Mouse (Mus musculus): ENCODE results near the gene Rbbp4. TPM values are rescaled to one million over a fixed set of nuclear protein-coding genes. Genes with fewer than 3 reads are reported as not detected.
A peak's percentile ranks its signal among the peaks of the same experiment; 100 is the strongest.
"Not testable (repeated sequence)": the region's sequence is repeated elsewhere in the genome, so short reads cannot be mapped to it uniquely, and the experiment has no call there.

Rbbp4 gene
- polyA plus RNA-seq, 1 experiment from 2014 or later, result 483 TPM

- Histone ChIP-seq H3K4me2 (ENCODE audit: low read depth) (no peak overlapping the region), H3K27ac (ENCODE audit: low read depth, low read length) (no peak overlapping the region), H3K4me1 (ENCODE audit: control insufficient read depth, insufficient read depth, low read length) (no peaks in the 10 kb centered on the region), H3K27me3 (ENCODE audit: control insufficient read depth, insufficient read depth, low read length) (no peaks in the 10 kb centered on the region), H3K9me3 (ENCODE audit: control insufficient read depth, low read length) (no peaks in the 10 kb centered on the region), H3K9ac (ENCODE audit: low read length) (no peak overlapping the region), H3K4me3 (ENCODE audit: low read depth, low read length) (no peak overlapping the region), H3K36me3 (ENCODE audit: control insufficient read depth, insufficient read depth, low read length) (no peaks in the 10 kb centered on the region)
- no peak for ATAC-seq (ENCODE audit: insufficient read depth, low FRiP score, low TSS enrichment)
- DNase-seq (ENCODE audit: low spot score), result no peak
- 90% methylated on average over 9 of the region's 9 CpGs for WGBS
Observed at GRCm38 (mm10) chr4:129363463-129363862, 28.3 kb upstream of the Rbbp4 start.

GRCm38 (mm10) chr4:129362771-129363170 lies 27.6 kb upstream of the Rbbp4 start:
- Histone ChIP-seq H3K4me1 (ENCODE audit: control insufficient read depth, insufficient read depth, low read length) (no peaks in the 10 kb centered on the region), H3K27ac (ENCODE audit: low read depth, low read length) (no peak overlapping the region), H3K4me2 (ENCODE audit: low read depth) (no peak overlapping the region), H3K9me3 (ENCODE audit: control insufficient read depth, low read length) (no peaks in the 10 kb centered on the region), H3K4me3 (ENCODE audit: low read depth, low read length) (no peak overlapping the region), H3K36me3 (ENCODE audit: control insufficient read depth, insufficient read depth, low read length) (no peaks in the 10 kb centered on the region), H3K9ac (ENCODE audit: low read length) (no peak overlapping the region), H3K27me3 (ENCODE audit: control insufficient read depth, insufficient read depth, low read length) (no peaks in the 10 kb centered on the region)
- no peak for DNase-seq (ENCODE audit: low spot score)
- no peak for ATAC-seq (ENCODE audit: insufficient read depth, low FRiP score, low TSS enrichment)
- WGBS, result 85% methylated on average over 5 of the region's 5 CpGs

- not testable (repeated sequence) for H3K9ac ChIP-seq (ENCODE audit: low read length); DNase-seq (ENCODE audit: low spot score); H3K4me3 ChIP-seq (ENCODE audit: low read depth, low read length); H3K4me1 ChIP-seq (ENCODE audit: control insufficient read depth, insufficient read depth, low read length); H3K4me2 ChIP-seq (ENCODE audit: low read depth); H3K36me3 ChIP-seq (ENCODE audit: control insufficient read depth, insufficient read depth, low read length); H3K9me3 ChIP-seq (ENCODE audit: control insufficient read depth, low read length); ATAC-seq (ENCODE audit: insufficient read depth, low FRiP score, low TSS enrichment); H3K27ac ChIP-seq (ENCODE audit: low read depth, low read length); H3K27me3 ChIP-seq (ENCODE audit: control insufficient read depth, insufficient read depth, low read length)
- WGBS, result 88% methylated on average over 3 of the region's 3 CpGs
Observed at GRCm38 (mm10) chr4:129362238-129362637, 27.1 kb upstream of the Rbbp4 start.

GRCm38 (mm10) chr4:129357613-129358163 lies 22.5 kb upstream of the Rbbp4 start:
- ATAC-seq (ENCODE audit: insufficient read depth, low FRiP score, low TSS enrichment) (no peak), DNase-seq (ENCODE audit: low spot score) (no peak)
- Histone ChIP-seq H3K4me2 (ENCODE audit: low read depth) (no peak overlapping the region), H3K36me3 (ENCODE audit: control insufficient read depth, insufficient read depth, low read length) (peaks cover 2% of the 10 kb centered on the region; the same call in 1 of the 2 replicates), H3K9ac (ENCODE audit: low read length) (no peak overlapping the region), H3K4me1 (ENCODE audit: control insufficient read depth, insufficient read depth, low read length) (no peaks in the 10 kb centered on the region), H3K9me3 (ENCODE audit: control insufficient read depth, low read length) (no peaks in the 10 kb centered on the region), H3K27me3 (ENCODE audit: control insufficient read depth, insufficient read depth, low read length) (no peaks in the 10 kb centered on the region), H3K27ac (ENCODE audit: low read depth, low read length) (no peak overlapping the region), H3K4me3 (ENCODE audit: low read depth, low read length) (no peak overlapping the region)
- WGBS, result 84% methylated on average over 15 of the region's 15 CpGs

- ATAC-seq (ENCODE audit: insufficient read depth, low FRiP score, low TSS enrichment) (no peak), DNase-seq (ENCODE audit: low spot score) (no peak)
- H3K27me3 ChIP-seq (ENCODE audit: control insufficient read depth, insufficient read depth, low read length), result no peaks in the 10 kb centered on the region
- H3K4me2 ChIP-seq (ENCODE audit: low read depth), result no peak overlapping the region
- H3K27ac ChIP-seq (ENCODE audit: low read depth, low read length), result no peak overlapping the region
- peaks cover 2% of the 10 kb centered on the region; the same call in 1 of the 2 replicates for H3K36me3 ChIP-seq (ENCODE audit: control insufficient read depth, insufficient read depth, low read length)
- no peaks in the 10 kb centered on the region for H3K4me1 ChIP-seq (ENCODE audit: control insufficient read depth, insufficient read depth, low read length)
- no peaks in the 10 kb centered on the region for H3K9me3 ChIP-seq (ENCODE audit: control insufficient read depth, low read length)
- H3K4me3 ChIP-seq (ENCODE audit: low read depth, low read length), result no peak overlapping the region
- no peak overlapping the region for H3K9ac ChIP-seq (ENCODE audit: low read length)
- WGBS, result 88% methylated on average over 15 of the region's 15 CpGs
Observed at GRCm38 (mm10) chr4:129354236-129354635, 19.1 kb upstream of the Rbbp4 start.

GRCm38 (mm10) chr4:129353176-129353575 lies 18.0 kb upstream of the Rbbp4 start:
- H3K27me3 ChIP-seq (ENCODE audit: control insufficient read depth, insufficient read depth, low read length), result no peaks in the 10 kb centered on the region
- no peak for ATAC-seq (ENCODE audit: insufficient read depth, low FRiP score, low TSS enrichment)
- H3K4me3 ChIP-seq (ENCODE audit: low read depth, low read length), result no peak overlapping the region
- no peaks in the 10 kb centered on the region for H3K4me1 ChIP-seq (ENCODE audit: control insufficient read depth, insufficient read depth, low read length)
- DNase-seq (ENCODE audit: low spot score), result no peak
- no peak overlapping the region for H3K27ac ChIP-seq (ENCODE audit: low read depth, low read length)
- H3K4me2 ChIP-seq (ENCODE audit: low read depth), result no peak overlapping the region
- 89% methylated on average over 12 of the region's 12 CpGs for WGBS
- peaks cover 2% of the 10 kb centered on the region; the same call in 1 of the 2 replicates for H3K36me3 ChIP-seq (ENCODE audit: control insufficient read depth, insufficient read depth, low read length)
- H3K9me3 ChIP-seq (ENCODE audit: control insufficient read depth, low read length), result no peaks in the 10 kb centered on the region
- H3K9ac ChIP-seq (ENCODE audit: low read length), result no peak overlapping the region

- peaks cover 2% of the 10 kb centered on the region for H3K36me3 ChIP-seq (ENCODE audit: control insufficient read depth, insufficient read depth, low read length)
- WGBS, result 77% methylated on average over 6 of the region's 6 CpGs
Observed at GRCm38 (mm10) chr4:129351111-129351510, 15.9 kb upstream of the Rbbp4 start.

GRCm38 (mm10) chr4:129350644-129351043 lies 15.5 kb upstream of the Rbbp4 start:
- 18% methylated on average over 1 of the region's 1 CpGs for WGBS
- Histone ChIP-seq H3K9me3 (ENCODE audit: control insufficient read depth, low read length) (no peaks in the 10 kb centered on the region), H3K36me3 (ENCODE audit: control insufficient read depth, insufficient read depth, low read length) (peaks cover 2% of the 10 kb centered on the region; the same call in 1 of the 2 replicates), H3K4me1 (ENCODE audit: control insufficient read depth, insufficient read depth, low read length) (no peaks in the 10 kb centered on the region), H3K27ac (ENCODE audit: low read depth, low read length) (no peak overlapping the region), H3K9ac (ENCODE audit: low read length) (no peak overlapping the region), H3K27me3 (ENCODE audit: control insufficient read depth, insufficient read depth, low read length) (no peaks in the 10 kb centered on the region), H3K4me2 (ENCODE audit: low read depth) (no peak overlapping the region), H3K4me3 (ENCODE audit: low read depth, low read length) (no peak overlapping the region)
- DNase-seq (ENCODE audit: low spot score) (peak; percentile 82), ATAC-seq (ENCODE audit: insufficient read depth, low FRiP score, low TSS enrichment) (peak; percentile 38; the same call in 1 of the 2 replicates)

More at GRCm38 (mm10) chr4:129351111-129351510, 15.9 kb upstream of the Rbbp4 start:
- Histone ChIP-seq H3K27ac (ENCODE audit: low read depth, low read length) (no peak overlapping the region), H3K4me1 (ENCODE audit: control insufficient read depth, insufficient read depth, low read length) (no peaks in the 10 kb centered on the region), H3K9me3 (ENCODE audit: control insufficient read depth, low read length) (no peaks in the 10 kb centered on the region), H3K9ac (ENCODE audit: low read length) (no peak overlapping the region), H3K4me2 (ENCODE audit: low read depth) (no peak overlapping the region), H3K4me3 (ENCODE audit: low read depth, low read length) (no peak overlapping the region), H3K27me3 (ENCODE audit: control insufficient read depth, insufficient read depth, low read length) (no peaks in the 10 kb centered on the region)
- no peak for ATAC-seq (ENCODE audit: insufficient read depth, low FRiP score, low TSS enrichment)
- DNase-seq (ENCODE audit: low spot score), result no peak

GRCm38 (mm10) chr4:129346481-129347154 lies 11.4 kb upstream of the Rbbp4 start:
- no peaks in the 10 kb centered on the region for H3K27me3 ChIP-seq (ENCODE audit: control insufficient read depth, insufficient read depth, low read length)
- no peak overlapping the region for H3K4me3 ChIP-seq (ENCODE audit: low read depth, low read length)
- WGBS, result 89% methylated on average over 15 of the region's 15 CpGs
- no peaks in the 10 kb centered on the region for H3K9me3 ChIP-seq (ENCODE audit: control insufficient read depth, low read length)
- DNase-seq (ENCODE audit: low spot score) (no peak), ATAC-seq (ENCODE audit: insufficient read depth, low FRiP score, low TSS enrichment) (no peak)
- H3K4me2 ChIP-seq (ENCODE audit: low read depth), result no peak overlapping the region
- H3K4me1 ChIP-seq (ENCODE audit: control insufficient read depth, insufficient read depth, low read length), result no peaks in the 10 kb centered on the region
- H3K27ac ChIP-seq (ENCODE audit: low read depth, low read length), result no peak overlapping the region
- H3K9ac ChIP-seq (ENCODE audit: low read length), result no peak overlapping the region
- peaks cover 10% of the 10 kb centered on the region for H3K36me3 ChIP-seq (ENCODE audit: control insufficient read depth, insufficient read depth, low read length)
